Mouse (Mus musculus) cerebellum, postnatal 4 days (tissue): ENCODE results near the gene Chrdl2.
"Not testable (repeated sequence)": the region's sequence is repeated elsewhere in the genome, so short reads cannot be mapped to it uniquely, and the experiment has no call there.

Source experiments
- DNase-seq, 2 experiments: peaks; one replicate each; pipeline ENCODE4 v3.0.0; 2022; ENCODE audit warnings: low spot score in 2 of 2, mixed read lengths in 1 of 2

Chrdl2 gene

GRCm38 (mm10) chr7:100005790-100006189 is at the start of gene Chrdl2:
Gene Chrdl2, plus strand, starts transcription at chr7:100006172.
- peak in 1 of 2 experiments; percentile 22 for DNase-seq

DNA sequence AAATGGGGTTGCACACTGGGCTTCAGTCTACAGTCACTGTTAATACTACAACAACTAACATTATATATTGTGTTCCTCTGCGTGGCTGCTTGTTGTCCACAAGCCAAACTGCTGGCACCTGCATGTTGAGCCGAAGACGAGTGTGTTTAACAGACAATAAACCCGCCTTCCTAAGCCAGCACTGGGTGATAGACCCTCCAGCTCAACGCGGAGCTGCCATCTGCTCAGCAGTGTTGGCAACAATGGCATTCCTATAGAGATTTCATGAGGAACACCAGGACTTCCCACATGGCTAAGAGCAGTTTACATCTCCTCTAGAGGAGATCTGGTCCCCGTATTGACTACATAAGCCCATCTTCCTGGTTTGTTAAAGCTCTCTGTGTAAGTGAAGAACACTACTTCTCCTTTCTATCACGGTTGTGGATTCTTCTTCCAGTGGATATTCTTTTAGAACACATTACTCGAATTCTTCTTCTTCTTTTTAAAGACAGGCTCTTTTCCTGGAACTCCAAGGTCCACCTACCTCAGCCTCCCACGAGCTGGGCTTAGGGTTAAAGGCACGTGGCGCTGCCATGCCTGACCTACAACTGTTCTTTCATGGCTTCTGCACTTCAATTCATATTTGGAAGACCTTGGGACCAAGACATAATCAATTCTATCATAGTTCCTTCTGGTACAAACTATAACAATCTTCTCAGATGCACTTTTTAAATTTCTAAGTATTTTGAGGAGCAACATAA is 48.6 kb upstream of the Chrdl2 start:
- no peak for DNase-seq

DNA sequence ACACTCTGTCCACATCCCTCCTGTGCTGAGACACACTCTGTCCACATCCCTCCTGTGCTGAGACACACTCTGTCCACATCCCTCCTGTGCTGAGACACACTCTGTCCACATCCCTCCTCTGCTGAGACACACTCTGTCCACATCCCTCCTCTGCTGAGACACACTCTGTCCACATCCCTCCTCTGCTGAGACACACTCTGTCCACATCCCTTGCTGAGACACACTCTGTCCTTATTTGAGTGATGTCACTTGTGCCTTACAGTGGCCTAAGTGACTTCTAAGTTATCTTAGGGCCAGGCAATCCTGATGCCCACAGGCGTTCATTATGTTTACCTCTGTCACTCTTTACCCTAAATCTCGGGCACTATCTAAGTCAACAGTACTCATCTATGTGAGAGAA is 45.4 kb upstream of the Chrdl2 start:
- not testable (repeated sequence) for DNase-seq

- no peak for DNase-seq
Observed at GRCm38 (mm10) chr7:99961518-99961917, 44.5 kb upstream of the Chrdl2 start.

DNA sequence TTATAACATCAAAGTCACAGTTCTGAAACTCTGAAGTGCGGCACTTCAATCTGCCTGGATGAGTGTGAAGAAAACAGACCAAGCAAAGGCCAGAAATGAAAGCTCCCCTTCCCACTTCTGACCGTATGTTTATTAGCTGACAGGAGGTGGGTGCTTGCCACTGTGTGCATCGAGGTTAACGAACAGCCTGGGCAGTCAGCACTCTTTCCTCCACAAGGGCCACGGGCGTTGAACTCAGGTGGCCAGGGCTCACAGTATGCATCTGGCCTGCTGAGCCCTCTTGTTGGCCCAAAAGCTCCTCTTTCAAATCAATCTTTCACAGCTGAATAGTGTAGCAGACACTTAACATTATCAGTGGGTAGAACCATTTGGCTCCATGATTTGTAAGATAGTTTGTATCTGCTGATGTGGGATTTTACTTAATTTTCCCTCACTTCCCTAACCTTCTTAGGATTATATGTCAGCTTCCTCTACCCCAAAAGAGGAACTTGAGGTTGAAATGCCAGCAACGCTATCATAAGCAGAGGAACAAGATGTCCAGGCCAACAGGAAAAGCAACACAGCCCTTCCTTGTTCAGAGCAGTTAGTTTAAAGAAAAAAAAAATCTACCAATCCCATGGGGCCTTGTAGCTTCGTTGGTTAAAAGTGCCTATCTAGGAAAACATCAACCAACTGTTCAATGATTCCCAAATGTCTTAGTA is 43.3 kb upstream of the Chrdl2 start:
- no peak for DNase-seq

GRCm38 (mm10) chr7:99963237-99963860 is 42.6 kb upstream of the Chrdl2 start:
- no peak for DNase-seq

DNA sequence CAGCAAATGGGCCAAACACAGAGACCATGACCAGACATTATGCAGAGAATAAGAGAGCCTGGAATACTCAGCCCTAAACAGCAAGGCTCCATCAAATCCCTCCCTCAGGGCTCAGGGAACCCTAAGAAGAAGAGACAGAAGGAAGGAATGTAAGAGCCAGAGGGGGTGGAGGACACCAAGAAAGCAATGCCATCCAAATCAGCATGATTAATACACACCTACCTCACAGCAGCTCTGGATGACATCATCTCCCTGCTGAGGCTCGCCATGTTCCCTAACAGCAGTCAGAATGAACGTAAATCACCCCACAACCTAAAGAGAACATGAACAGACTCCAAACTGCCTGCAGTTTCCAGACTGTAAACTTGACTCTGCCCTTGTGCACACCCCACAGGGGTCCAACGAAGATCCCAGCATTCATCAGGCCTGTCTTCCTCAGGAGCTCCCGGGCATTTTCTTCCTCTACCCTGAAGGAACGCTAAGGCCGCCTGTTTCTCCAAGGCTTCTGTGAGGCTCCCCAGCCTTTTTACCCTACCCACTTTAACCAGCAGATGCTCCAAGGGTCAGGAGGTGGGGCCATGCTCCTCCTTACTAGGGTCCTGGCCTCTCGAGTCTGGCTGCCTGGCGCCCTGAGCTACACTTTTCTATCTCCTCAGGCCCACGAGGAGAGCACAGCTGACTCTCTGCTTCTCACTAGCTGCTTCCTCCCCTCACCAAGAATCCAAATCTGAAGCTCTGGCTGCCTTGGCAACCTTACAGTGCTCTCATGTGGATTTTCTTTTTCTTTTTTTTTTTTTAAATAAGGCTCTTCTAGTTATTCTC is 40.7 kb upstream of the Chrdl2 start:
- no peak for DNase-seq

DNA sequence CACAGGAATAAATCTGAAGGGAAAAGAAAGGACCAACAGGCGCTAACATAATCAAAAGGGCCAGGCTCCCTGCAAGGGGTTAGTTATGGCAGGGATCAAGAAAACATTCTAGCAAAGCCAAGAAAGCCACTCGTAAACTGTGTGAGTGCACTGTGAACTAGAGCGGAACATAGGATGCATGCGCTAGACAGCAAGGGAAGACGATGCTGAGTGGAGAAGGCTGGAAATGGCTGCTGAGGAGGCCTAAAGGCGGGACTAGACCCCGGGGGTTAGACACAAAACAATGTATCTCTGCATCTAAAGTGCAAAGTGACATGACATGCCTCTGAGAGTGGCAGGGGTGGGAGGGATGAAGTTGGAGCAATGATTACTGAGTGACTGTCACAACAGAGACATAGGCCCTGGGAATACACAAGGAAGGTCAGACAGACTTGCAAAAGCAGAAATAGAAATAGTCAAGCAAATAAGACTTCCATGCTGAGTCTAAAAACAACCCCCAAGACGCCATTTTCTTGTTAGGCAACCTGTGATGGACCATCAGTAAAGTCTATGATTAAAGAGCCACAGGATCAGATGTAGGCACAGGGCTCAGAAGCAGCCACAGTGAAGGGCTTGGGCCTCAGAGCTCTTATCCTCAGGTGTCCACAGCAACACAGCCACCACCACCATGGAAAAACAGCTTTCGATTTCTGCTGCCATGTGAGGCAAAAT is 39.8 kb upstream of the Chrdl2 start:
- no peak for DNase-seq

GRCm38 (mm10) chr7:99969151-99969550 is 36.8 kb upstream of the Chrdl2 start:
- no peak for DNase-seq

DNA sequence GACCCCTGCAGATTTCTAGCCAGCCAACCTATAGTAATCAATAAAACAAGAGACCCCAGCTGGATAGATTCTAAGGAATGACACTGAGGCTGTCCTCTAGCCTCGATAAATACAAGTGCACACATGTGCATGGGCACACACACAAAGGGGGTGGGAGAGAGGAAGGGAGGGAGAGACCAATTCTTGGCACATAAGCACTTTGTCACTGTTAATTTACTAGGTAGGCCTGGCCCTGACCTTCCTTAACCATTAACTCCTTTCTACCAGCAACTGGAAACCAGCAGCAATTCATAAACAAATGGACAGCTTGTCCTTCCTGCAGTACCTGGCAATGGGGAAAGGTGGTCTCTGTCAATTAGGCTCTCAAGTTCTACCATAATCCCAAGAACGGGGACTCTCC is 34.0 kb upstream of the Chrdl2 start:
- no peak for DNase-seq

DNA sequence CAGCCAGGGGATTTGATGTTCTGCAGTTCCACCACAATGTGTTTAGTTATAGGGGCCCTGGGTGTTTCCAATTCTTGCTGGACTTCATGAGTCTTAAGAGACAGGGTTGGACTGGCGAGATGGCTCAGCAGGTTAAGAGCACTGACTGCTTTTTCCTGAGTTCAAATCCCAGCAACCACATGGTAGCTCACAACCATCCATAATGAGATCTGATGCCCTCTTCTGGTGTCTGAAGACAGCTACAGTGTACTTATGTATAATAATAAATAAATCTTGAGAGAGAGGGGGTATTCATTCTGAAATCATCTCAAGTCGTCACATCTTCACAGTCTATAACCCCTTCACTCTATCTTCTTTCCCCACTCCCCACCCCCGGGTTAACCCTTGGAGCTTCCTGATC is 33.1 kb upstream of the Chrdl2 start:
- not testable (repeated sequence) for DNase-seq

GRCm38 (mm10) chr7:99974208-99974970 is 31.6 kb upstream of the Chrdl2 start:
- DNase-seq = no peak

DNA sequence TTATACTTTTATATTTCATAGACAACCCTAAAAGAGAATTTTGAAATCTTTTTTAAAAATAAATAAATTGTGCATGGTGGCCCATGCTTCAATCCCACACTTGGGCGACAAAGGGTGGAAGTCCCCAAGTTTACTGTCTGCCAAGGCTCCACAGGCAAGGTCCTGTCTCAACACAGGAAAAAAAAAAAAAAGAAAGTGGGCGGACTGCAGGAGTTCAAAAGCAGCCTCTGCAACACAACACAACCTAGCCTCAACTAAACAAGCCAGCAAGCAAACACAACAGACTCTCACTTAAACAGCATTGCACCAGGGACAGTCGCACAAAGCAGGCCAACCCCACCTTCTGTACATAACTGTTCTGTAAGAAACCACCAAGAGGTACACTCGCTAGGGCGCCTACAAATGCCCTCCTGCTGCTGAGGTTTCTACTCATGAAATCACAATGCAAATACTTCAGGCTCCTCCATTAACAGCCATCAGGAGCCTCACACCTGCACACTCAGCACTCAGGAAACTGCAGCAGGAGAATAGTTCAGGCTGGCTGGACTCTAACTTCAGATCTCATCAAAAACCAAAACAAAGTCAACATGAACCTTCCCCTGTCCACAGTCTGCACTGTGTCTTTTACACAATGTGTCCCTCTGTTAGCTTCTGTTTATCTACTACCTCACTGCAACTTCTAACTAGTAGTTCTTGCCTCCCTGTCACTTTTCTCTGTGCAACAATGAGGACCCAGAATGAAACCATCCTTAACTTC is 30.0 kb upstream of the Chrdl2 start:
- DNase-seq = no peak

GRCm38 (mm10) chr7:99978041-99978440 is 27.9 kb upstream of the Chrdl2 start:
- DNase-seq = no peak

DNA sequence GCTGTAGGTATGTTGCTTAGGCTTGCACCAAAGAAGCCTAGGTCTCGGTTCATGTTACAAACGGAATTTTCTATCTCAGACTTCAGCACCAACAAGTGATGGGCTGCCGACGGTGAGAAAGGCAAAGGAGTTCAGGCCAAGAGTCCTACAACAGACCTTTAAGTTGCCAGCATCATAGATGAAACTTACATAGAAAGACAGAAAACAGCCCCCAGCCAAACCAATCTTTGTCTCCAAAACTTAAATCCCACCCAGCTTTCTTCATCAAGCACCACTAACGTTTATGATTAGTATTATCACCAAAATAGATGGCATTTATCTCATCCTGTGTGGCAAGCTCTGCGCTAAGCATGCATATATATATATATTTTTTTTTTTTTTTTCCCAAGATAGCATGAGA is 26.9 kb upstream of the Chrdl2 start:
- no peak for DNase-seq

- peak; percentile 26 to 40 for DNase-seq
Observed at GRCm38 (mm10) chr7:99979546-99980131, 26.3 kb upstream of the Chrdl2 start.

DNA sequence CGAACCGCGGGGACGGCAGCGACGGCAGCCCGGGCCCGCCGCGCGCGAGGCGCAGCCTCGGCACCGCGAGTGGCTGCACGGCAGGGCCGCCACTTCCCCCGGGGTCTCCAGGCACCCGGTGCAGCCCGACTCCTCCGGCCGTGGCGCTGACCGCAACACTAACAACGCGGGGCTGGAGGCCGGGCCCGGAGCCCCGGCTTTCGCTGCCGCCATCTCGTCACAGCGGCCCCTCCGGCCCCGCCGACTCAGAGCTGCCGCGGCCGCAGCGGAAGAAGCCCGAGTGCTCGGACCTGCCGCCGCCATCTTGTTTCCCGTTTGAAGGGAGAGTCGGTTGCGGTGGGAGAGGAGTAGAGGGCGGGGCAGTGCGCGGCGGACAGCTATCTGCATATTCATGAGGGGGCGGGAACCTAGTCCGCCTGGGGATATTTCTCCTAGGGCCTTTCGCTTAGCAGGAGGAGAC is 25.8 kb upstream of the Chrdl2 start, which contains the start of gene Rnf169:
TSS of gene Rnf169 (minus strand) at position 317 of the 460 bp plus-strand sequence.
- DNase-seq = peak; percentile 68 to 86

DNA sequence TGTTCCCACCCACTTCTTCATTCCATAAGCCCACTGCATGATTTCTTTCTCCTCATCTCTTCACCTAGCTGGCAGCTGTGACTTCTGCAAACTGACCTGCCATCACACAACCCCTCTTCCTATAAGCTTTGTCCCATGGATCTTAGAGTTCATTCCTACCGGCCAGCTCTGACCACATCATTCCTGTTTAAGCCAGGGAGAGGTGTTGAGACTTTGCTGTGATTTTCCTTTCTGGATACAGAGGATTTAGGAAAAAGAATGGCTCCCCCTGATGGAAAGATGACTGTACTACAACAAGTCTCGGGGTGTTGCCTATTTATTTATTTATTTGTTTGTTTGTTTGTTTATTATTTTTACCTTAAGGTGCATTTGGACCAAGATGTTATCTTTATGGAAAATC is 24.7 kb upstream of the Chrdl2 start:
- peak in 1 of 2 experiments; percentile 34 for DNase-seq
